Mouse (Mus musculus): ENCODE results near the gene Defa36. TPM values are rescaled to one million over a fixed set of nuclear protein-coding genes. Genes with fewer than 3 reads are reported as not detected.

Defa36 gene
- polyA plus RNA-seq (2014; fragmentation: Illumina TruSeq; extraction: RNeasy Lipid Tissue Mini Kit (QIAGEN cat#74804); ENCODE audit: low read depth, low replicate concordance): not detected

DNA sequence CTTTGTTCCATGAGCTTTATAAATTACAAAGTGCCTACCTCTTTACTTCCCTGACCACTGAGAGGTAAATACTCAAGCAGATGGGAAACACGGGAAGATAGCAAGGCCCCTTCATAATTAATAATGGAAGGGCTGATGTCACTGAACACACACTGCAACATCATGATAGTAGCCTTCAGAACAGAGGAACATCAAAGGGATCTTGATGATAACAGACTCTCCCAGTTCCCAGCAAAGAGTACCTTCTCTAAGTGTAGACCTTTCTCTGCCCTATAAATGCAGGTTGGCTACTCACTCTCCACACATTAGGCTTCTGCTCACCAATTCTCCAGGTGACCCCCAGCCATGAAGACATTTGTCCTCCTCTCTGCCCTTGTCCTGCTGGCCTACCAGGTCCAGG, at the start of gene Defa36:
TSS of gene Defa36 (plus strand) at position 301 of the 400 bp plus-strand sequence.

DNA sequence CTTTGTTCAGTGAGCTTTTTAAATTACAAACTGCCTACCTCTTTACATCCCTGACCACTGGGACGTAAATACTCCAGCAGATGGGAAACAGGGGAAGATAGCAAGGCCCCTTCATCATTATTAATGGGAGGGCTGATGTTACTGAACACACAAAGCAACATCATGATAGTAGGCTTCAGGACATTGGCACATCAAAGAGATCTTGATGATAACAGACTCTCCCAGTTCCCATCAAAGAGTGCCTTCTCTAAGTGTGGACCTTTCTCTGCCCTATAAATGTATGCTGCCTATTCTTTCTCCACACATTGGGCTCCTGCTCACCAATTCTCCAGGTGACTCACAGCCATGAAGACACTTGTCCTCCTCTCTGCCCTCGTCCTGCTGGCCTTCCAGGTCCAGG, 49.0 kb upstream of the Defa36 start, which contains the start of gene Defa2:
TSS of gene Defa2 (plus strand) at position 301 of the 400 bp plus-strand sequence.

DNA sequence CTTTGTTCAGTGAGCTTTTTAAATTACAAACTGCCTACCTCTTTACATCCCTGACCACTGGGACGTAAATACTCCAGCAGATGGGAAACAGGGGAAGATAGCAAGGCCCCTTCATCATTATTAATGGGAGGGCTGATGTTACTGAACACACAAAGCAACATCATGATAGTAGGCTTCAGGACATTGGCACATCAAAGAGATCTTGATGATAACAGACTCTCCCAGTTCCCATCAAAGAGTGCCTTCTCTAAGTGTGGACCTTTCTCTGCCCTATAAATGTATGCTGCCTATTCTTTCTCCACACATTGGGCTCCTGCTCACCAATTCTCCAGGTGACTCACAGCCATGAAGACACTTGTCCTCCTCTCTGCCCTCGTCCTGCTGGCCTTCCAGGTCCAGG, 35.7 kb upstream of the Defa36 start, which contains the start of gene Defa33:
TSS of gene Defa33 (plus strand) at position 301 of the 400 bp plus-strand sequence.

DNA sequence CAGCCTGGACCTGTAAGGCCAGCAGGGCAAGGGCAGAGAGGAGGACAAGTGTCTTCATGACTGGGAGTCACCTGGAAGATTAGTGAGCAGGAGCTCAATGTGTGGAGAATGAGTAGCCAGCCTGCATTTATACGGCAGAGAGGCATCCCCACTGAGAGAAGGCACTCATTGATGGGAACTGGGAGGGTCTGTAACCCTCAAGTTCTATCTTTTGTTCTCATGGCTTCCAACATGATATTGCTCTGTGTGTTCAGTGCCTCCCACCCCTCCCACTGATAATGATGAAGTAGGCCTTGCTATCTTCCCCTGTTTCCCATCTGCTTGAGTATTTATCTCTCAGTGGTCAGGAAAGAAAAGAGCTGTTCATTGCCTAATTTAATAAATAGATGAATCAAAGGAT, 29.2 kb downstream of the Defa36 start, which contains the start of gene Gm7849:
TSS of gene Gm7849 (minus strand) at position 101 of the 400 bp plus-strand sequence.

Other genes starting within 250 kb of the Defa36 start
- gene Defa31, start 235.8 kb upstream of the Defa36 start, polyA plus RNA-seq (2014; fragmentation: Illumina TruSeq; extraction: RNeasy Lipid Tissue Mini Kit (QIAGEN cat#74804); ENCODE audit: low read depth, low replicate concordance): not detected
- gene Gm15293, start 225.8 kb upstream of the Defa36 start, polyA plus RNA-seq (2014; fragmentation: Illumina TruSeq; extraction: RNeasy Lipid Tissue Mini Kit (QIAGEN cat#74804); ENCODE audit: low read depth, low replicate concordance): not detected
- gene Gm15292, start 177.7 kb upstream of the Defa36 start, polyA plus RNA-seq (2014; fragmentation: Illumina TruSeq; extraction: RNeasy Lipid Tissue Mini Kit (QIAGEN cat#74804); ENCODE audit: low read depth, low replicate concordance): not detected
- gene Defa27, start 111.9 kb upstream of the Defa36 start, polyA plus RNA-seq (2014; fragmentation: Illumina TruSeq; extraction: RNeasy Lipid Tissue Mini Kit (QIAGEN cat#74804); ENCODE audit: low read depth, low replicate concordance): not detected
- gene Defa29, start 100.4 kb upstream of the Defa36 start, polyA plus RNA-seq (2014; fragmentation: Illumina TruSeq; extraction: RNeasy Lipid Tissue Mini Kit (QIAGEN cat#74804); ENCODE audit: low read depth, low replicate concordance): not detected
- not detected for gene Defa2, start 48.9 kb upstream of the Defa36 start, polyA plus RNA-seq (2014; fragmentation: Illumina TruSeq; extraction: RNeasy Lipid Tissue Mini Kit (QIAGEN cat#74804); ENCODE audit: low read depth, low replicate concordance)
- gene Defa33, start 35.6 kb upstream of the Defa36 start, polyA plus RNA-seq (2014; fragmentation: Illumina TruSeq; extraction: RNeasy Lipid Tissue Mini Kit (QIAGEN cat#74804); ENCODE audit: low read depth, low replicate concordance): not detected
- 2.2 TPM for gene Gm7849, start 29.1 kb downstream of the Defa36 start, polyA plus RNA-seq (2014; fragmentation: Illumina TruSeq; extraction: RNeasy Lipid Tissue Mini Kit (QIAGEN cat#74804); ENCODE audit: low read depth, low replicate concordance)
- gene Defa20, start 81.8 kb downstream of the Defa36 start, polyA plus RNA-seq (2014; fragmentation: Illumina TruSeq; extraction: RNeasy Lipid Tissue Mini Kit (QIAGEN cat#74804); ENCODE audit: low read depth, low replicate concordance): not detected
- gene Defa32, start 101.6 kb downstream of the Defa36 start, polyA plus RNA-seq (2014; fragmentation: Illumina TruSeq; extraction: RNeasy Lipid Tissue Mini Kit (QIAGEN cat#74804); ENCODE audit: low read depth, low replicate concordance): not detected
- not detected for gene Defa37, start 138.0 kb downstream of the Defa36 start, polyA plus RNA-seq (2014; fragmentation: Illumina TruSeq; extraction: RNeasy Lipid Tissue Mini Kit (QIAGEN cat#74804); ENCODE audit: low read depth, low replicate concordance)
- gene Defa28, start 155.6 kb downstream of the Defa36 start, polyA plus RNA-seq (2014; fragmentation: Illumina TruSeq; extraction: RNeasy Lipid Tissue Mini Kit (QIAGEN cat#74804); ENCODE audit: low read depth, low replicate concordance): not detected
- gene Gm7861, start 167.1 kb downstream of the Defa36 start, polyA plus RNA-seq (2014; fragmentation: Illumina TruSeq; extraction: RNeasy Lipid Tissue Mini Kit (QIAGEN cat#74804); ENCODE audit: low read depth, low replicate concordance): not detected
- gene Defa26, start 190.8 kb downstream of the Defa36 start, polyA plus RNA-seq (2014; fragmentation: Illumina TruSeq; extraction: RNeasy Lipid Tissue Mini Kit (QIAGEN cat#74804); ENCODE audit: low read depth, low replicate concordance): not detected
- gene Defa17, start 228.4 kb downstream of the Defa36 start, polyA plus RNA-seq (2014; fragmentation: Illumina TruSeq; extraction: RNeasy Lipid Tissue Mini Kit (QIAGEN cat#74804); ENCODE audit: low read depth, low replicate concordance): not detected
- not detected for gene Defa34, start 238.4 kb downstream of the Defa36 start, polyA plus RNA-seq (2014; fragmentation: Illumina TruSeq; extraction: RNeasy Lipid Tissue Mini Kit (QIAGEN cat#74804); ENCODE audit: low read depth, low replicate concordance)